Mouse (Mus musculus): Measurements from ENCODE around the gene Tmsb4x. TPM values are rescaled to one million over a fixed set of nuclear protein-coding genes. Genes with fewer than 3 reads are reported as not detected.

The Tmsb4x gene
- polyA plus RNA-seq, 1 experiment from 2014 or later: 1,991 TPM

DNA sequence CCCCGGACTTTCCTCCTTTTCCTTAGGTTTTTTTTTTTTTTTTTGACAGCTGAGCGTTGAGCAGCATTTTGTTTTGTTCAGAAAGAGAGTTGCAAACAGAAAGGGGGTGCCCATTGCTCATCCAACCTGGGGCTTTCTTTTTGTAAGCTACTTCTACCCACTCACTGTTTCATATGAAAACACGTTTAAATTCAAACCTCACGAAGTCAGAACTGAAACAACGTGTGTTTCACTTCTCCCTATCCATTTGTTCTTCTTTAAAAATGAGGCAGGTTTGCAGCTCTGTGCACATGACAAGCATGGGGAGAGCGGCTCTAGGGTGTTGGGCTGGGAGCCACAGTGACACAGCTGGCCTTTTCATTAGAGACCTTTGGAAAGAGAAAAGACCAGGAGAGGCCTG lies 33.8 kb downstream of the Tmsb4x start:
- Histone ChIP-seq H3K27me3 (ENCODE audit: insufficient read depth, poor library complexity, severe bottlenecking) (no peaks in the 10 kb centered on the region; the same call in 1 of the 2 replicates), H3K4me3 (no peak overlapping the region), H3K4me1 (no peaks in the 10 kb centered on the region), H3K9me3 (no peaks in the 10 kb centered on the region), H3K27ac (no peak overlapping the region), H3K36me3 (no peaks in the 10 kb centered on the region)
- 81% methylated on average over 6 of the region's 6 CpGs for WGBS
- DNase-seq (ENCODE audit: low spot score): no peak

DNA sequence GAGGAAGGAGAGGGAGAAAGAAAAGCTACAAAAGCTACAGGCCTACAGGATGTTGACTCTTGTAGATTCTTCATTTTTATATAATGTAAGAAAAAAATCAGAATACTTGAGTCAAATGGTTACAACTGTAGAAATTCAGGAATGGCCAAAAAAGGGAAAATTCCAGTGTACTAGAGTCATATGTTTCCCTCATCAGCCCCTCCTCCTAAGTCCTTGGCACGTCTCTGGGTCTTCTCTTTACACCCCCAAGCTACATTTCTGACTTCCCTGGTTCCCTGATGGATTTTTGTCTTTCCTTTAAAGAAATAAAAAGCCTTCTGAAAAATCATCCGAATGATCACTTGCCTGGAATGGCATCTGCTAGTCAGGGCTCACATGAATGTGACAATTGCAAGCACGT lies 34.8 kb downstream of the Tmsb4x start:
- DNase-seq (ENCODE audit: low spot score): no peak
- Histone ChIP-seq H3K4me1 (no peaks in the 10 kb centered on the region), H3K4me3 (no peak overlapping the region), H3K27me3 (ENCODE audit: insufficient read depth, poor library complexity, severe bottlenecking) (peaks cover 3% of the 10 kb centered on the region; the same call in 1 of the 2 replicates), H3K9me3 (no peaks in the 10 kb centered on the region), H3K27ac (no peak overlapping the region), H3K36me3 (no peaks in the 10 kb centered on the region)
- WGBS: 70% methylated on average over 3 of the region's 3 CpGs

DNA sequence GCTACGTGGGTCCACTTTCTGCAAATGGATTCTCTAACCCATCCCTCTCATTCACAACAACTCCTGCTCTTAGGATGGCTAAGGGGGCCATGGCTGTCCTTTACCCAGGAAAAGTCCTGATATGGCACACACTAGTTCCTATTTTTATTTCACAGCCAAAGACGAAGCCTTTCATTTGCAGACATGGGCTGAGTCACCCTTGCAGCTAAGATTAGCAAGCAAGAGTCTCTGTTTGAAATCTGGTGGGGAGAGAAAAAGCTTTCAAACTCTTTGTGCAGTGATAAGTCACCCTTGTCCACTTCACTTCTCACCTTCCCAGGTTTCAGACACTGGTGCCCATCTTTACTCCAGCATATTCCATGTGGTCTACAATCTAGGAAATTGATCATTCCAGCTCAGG lies 36.9 kb downstream of the Tmsb4x start:
- Histone ChIP-seq H3K27me3 (ENCODE audit: insufficient read depth, poor library complexity, severe bottlenecking) (peaks cover 12% of the 10 kb centered on the region; the same call in 1 of the 2 replicates), H3K4me3 (no peak overlapping the region), H3K36me3 (no peaks in the 10 kb centered on the region), H3K9me3 (no peaks in the 10 kb centered on the region), H3K4me1 (no peaks in the 10 kb centered on the region), H3K27ac (no peak overlapping the region; the same call in 1 of the 2 replicates)
- DNase-seq (ENCODE audit: low spot score): no peak
- WGBS: 55% methylated on average over 2 of the region's 2 CpGs

DNA sequence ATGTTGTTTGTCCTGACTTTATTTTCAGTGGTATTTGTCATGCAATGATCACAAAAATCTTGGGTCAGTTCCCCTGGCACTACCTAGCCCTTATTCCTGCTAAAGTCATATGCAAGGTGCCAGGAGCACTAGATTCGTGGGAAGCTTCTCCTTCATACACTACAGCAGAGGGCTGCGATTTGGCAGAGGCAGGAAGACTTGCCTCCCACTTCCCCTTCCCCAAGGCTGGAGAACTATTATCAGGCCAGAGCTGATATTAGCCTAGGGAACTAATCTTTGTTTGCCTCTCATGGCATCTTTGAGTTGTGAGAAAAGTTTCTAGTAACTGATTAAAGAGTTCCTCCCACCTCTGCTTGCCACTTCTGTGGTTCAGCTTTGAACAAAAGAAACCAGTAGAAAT lies 37.8 kb downstream of the Tmsb4x start:
- WGBS: 43% methylated on average over 2 of the region's 2 CpGs
- Histone ChIP-seq H3K4me1 (no peaks in the 10 kb centered on the region), H3K27me3 (ENCODE audit: insufficient read depth, poor library complexity, severe bottlenecking) (peaks cover 12% of the 10 kb centered on the region; the same call in 1 of the 2 replicates), H3K27ac (no peak overlapping the region), H3K36me3 (no peaks in the 10 kb centered on the region), H3K9me3 (no peaks in the 10 kb centered on the region), H3K4me3 (no peak overlapping the region)
- DNase-seq (ENCODE audit: low spot score): no peak

DNA sequence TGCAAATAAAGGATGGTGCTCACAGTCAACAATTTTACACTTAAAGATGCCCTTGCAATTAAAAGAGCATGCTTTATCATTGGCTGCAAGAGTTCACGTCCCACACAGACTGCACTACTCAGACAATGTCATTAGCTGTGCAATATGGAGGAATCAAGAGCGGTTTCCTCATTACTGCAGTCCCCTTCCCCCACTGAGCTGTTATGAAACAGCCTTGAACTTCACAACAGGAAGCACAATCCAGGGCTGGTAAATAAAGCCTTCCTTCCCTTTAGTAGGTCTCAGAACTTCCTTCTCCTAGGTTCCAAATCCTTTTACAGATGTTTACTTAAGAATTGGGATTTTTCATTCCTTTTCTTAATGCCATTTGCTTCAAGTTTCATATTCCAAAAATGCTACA lies 41.8 kb downstream of the Tmsb4x start:
- Histone ChIP-seq H3K36me3 (no peaks in the 10 kb centered on the region), H3K9me3 (no peaks in the 10 kb centered on the region), H3K27ac (no peak overlapping the region), H3K4me1 (no peaks in the 10 kb centered on the region), H3K4me3 (no peak overlapping the region), H3K27me3 (ENCODE audit: insufficient read depth, poor library complexity, severe bottlenecking) (peaks cover 12% of the 10 kb centered on the region; the same call in 1 of the 2 replicates)
- 65% methylated on average over 2 of the region's 2 CpGs for WGBS
- no peak for DNase-seq (ENCODE audit: low spot score)

DNA sequence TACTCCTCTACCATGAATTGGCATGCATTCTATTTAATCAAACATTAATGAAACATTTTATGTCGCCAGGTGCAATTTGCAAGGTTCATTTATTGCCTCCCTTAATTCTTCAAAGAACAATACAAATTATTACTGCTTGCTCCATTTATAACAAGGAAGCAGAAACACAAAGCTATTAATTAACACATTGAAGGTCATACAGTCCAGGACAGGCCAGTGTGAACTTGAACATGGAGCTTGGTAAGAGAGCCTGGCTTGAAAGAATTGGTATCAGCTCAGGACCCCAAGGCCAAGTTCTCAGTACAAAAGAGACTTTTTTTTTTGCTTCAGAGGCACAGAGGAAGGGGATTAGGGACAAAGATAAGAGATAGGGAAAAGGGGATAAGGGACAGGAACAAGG lies 43.1 kb downstream of the Tmsb4x start:
- no peaks in the 10 kb centered on the region for H3K4me1 ChIP-seq
- no peak overlapping the region for H3K27ac ChIP-seq
- no peak overlapping the region for H3K4me3 ChIP-seq
- H3K36me3 ChIP-seq: no peaks in the 10 kb centered on the region
- WGBS: 88% methylated on average over 1 of the region's 1 CpGs
- H3K9me3 ChIP-seq: no peaks in the 10 kb centered on the region
- H3K27me3 ChIP-seq (ENCODE audit: insufficient read depth, poor library complexity, severe bottlenecking): peaks cover 16% of the 10 kb centered on the region; the same call in 1 of the 2 replicates
- no peak for DNase-seq (ENCODE audit: low spot score)

DNA sequence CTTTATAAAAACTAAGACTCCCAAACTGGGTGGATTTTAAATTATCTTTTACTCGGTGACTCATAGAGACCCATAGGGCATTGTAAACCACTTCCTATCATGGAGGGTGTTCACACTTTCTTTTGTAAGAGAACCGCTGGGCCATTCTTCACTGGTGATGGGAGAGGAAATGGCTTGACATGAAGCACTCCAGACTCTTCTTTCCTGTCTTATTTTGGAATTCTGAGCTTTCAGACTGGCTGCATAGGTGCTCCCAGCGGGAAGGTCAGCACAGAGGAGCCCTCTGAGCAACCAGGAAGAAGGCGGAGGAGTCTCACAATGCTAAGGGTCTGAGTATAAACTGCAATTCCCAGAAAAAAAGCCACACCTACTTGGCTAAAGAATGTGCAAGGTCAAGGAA lies 51.4 kb downstream of the Tmsb4x start:
- Histone ChIP-seq H3K36me3 (no peaks in the 10 kb centered on the region), H3K27ac (no peak overlapping the region), H3K27me3 (ENCODE audit: insufficient read depth, poor library complexity, severe bottlenecking) (peaks cover 20% of the 10 kb centered on the region; the same call in 1 of the 2 replicates), H3K4me1 (no peaks in the 10 kb centered on the region), H3K4me3 (no peak overlapping the region), H3K9me3 (no peaks in the 10 kb centered on the region)
- WGBS: 44% methylated on average over 4 of the region's 4 CpGs
- no peak for DNase-seq (ENCODE audit: low spot score)

Other genes starting within 250 kb of the Tmsb4x start
- 0.08 TPM in 1 of 2 replicates, not detected in the other for gene Tlr8, start 55.0 kb upstream of the Tmsb4x start, polyA plus RNA-seq (2016; fragmentation: Nextera tagmentation; extraction: Ambion mirVana)
- 0.14 TPM in 1 of 2 replicates, not detected in the other for gene Tlr7, start 121.2 kb upstream of the Tmsb4x start, polyA plus RNA-seq (2016; fragmentation: Nextera tagmentation; extraction: Ambion mirVana)
- gene Prps2, start 173.4 kb upstream of the Tmsb4x start, polyA plus RNA-seq (2016; fragmentation: Nextera tagmentation; extraction: Ambion mirVana): 23.8 and 30.4 TPM in 2 replicates